Mouse (Mus musculus) forebrain, embryonic 11.5 days (tissue): ENCODE measurements at regions not wholly inside any gene's neighbourhood (a gene's known extent, or its start where the extent isn't known, plus 50 kb on each side); places are given as distances from the start of the nearest gene placed in this dataset.

ENCODE experiments used
- ATAC-seq: fragments of 200-750 bp; cut with Nextera tagmentation; replicated peaks from 2 replicates; pipeline ENCODE4 v1.8.0; 2017; ENCODE audit warnings: moderate TSS enrichment; ENCODE audit not compliant: low FRiP score
- DNase-seq: peaks from one replicate; pipeline ENCODE4 v3.0.0-alpha.2; 2017; ENCODE audit warnings: low spot score
- H3K27ac ChIP-seq: fragments of 300-500 bp; sonication (generic); 2 replicates; pipeline ENCODE4 v1.5.1; 2014; ENCODE audit warnings: low read depth, low read length
- H3K27me3 ChIP-seq: fragments of 300-500 bp; sonication (generic); 2 replicates; pipeline ENCODE4 v1.6.1; 2014; ENCODE audit warnings: mild to moderate bottlenecking, low read length, mixed read lengths; ENCODE audit not compliant: control insufficient read depth, insufficient read depth
- H3K36me3 ChIP-seq: fragments of 300-500 bp; sonication (generic); 2 replicates; pipeline ENCODE4 v1.6.1; 2014; ENCODE audit warnings: mild to moderate bottlenecking, low read length, moderate library complexity, mixed read lengths; ENCODE audit not compliant: control insufficient read depth, insufficient read depth
- H3K4me1 ChIP-seq: fragments of 300-500 bp; sonication (generic); replicated peaks from 2 replicates; pipeline ENCODE4 v1.6.1; 2014; ENCODE audit warnings: low read length, mixed read lengths; ENCODE audit not compliant: control insufficient read depth, insufficient read depth
- H3K4me2 ChIP-seq: fragments of 300-500 bp; sonication (generic); 2 replicates; pipeline ENCODE4 v1.6.1; 2014; ENCODE audit warnings: low read depth, mild to moderate bottlenecking, low read length, moderate library complexity, mixed read lengths; ENCODE audit not compliant: severe bottlenecking
- H3K4me3 ChIP-seq: fragments of 300-500 bp; sonication (generic); 2 replicates; pipeline ENCODE4 v1.5.1; 2014; ENCODE audit warnings: low read depth, low read length
- H3K9ac ChIP-seq: fragments of 300-500 bp; sonication (generic); 2 replicates; pipeline ENCODE4 v1.6.1; 2014; ENCODE audit warnings: low read length
- H3K9me3 ChIP-seq: fragments of 300-500 bp; sonication (generic); 2 replicates; pipeline ENCODE4 v1.6.1; 2016; ENCODE audit warnings: low read length, mixed read lengths; ENCODE audit not compliant: control insufficient read depth
- WGBS: fragments of 180-500 bp; shearing (Covaris S2); extraction: QIAGEN DNeasy Blood & Tissue Kit; methylation state at CpG from one replicate; pipeline ENCODE4 v1.1.7; 2014; 5-methylcytosine and 5-hydroxymethylcytosine counted together

GRCm38 (mm10) chr4:98206245-98206970, 176.7 kb downstream of the Tm2d1 start:
- no peak for ATAC-seq
- Histone ChIP-seq H3K9me3 (no peaks in the 10 kb centered on the region), H3K4me3 (no peak overlapping the region), H3K4me1 (no peaks in the 10 kb centered on the region), H3K4me2 (no peak overlapping the region), H3K27ac (no peak overlapping the region), H3K27me3 (no peaks in the 10 kb centered on the region), H3K9ac (no peak overlapping the region), H3K36me3 (no peaks in the 10 kb centered on the region)
- 60% methylated on average over 6 of the region's 6 CpGs for WGBS
- no peak for DNase-seq

- Histone ChIP-seq H3K4me3 (no peak overlapping the region), H3K9me3 (no peaks in the 10 kb centered on the region), H3K9ac (no peak overlapping the region), H3K36me3 (no peaks in the 10 kb centered on the region), H3K4me2 (no peak overlapping the region), H3K4me1 (no peaks in the 10 kb centered on the region), H3K27me3 (no peaks in the 10 kb centered on the region), H3K27ac (no peak overlapping the region)
- WGBS = 88% methylated on average over 3 of the region's 3 CpGs
- ATAC-seq (no peak), DNase-seq (no peak)
Measured at GRCm38 (mm10) chr4:98203129-98203528, 180.0 kb downstream of the Tm2d1 start.

- no peak for ATAC-seq
- no peak overlapping the region for H3K27ac ChIP-seq
- no peaks in the 10 kb centered on the region for H3K36me3 ChIP-seq
- no peak overlapping the region for H3K4me2 ChIP-seq
- H3K9ac ChIP-seq = no peak overlapping the region
- H3K4me3 ChIP-seq = no peak overlapping the region
- H3K9me3 ChIP-seq = no peaks in the 10 kb centered on the region
- 88% methylated on average over 2 of the region's 2 CpGs for WGBS
- H3K4me1 ChIP-seq = no peaks in the 10 kb centered on the region
- no peak for DNase-seq
- no peaks in the 10 kb centered on the region for H3K27me3 ChIP-seq
Measured at GRCm38 (mm10) chr4:98202232-98202631, 180.9 kb downstream of the Tm2d1 start.

- 84% methylated on average over 3 of the region's 3 CpGs for WGBS
- no peak overlapping the region for H3K4me2 ChIP-seq
- no peaks in the 10 kb centered on the region for H3K27me3 ChIP-seq
- DNase-seq (no peak), ATAC-seq (no peak)
- no peak overlapping the region for H3K4me3 ChIP-seq
- no peak overlapping the region for H3K9ac ChIP-seq
- H3K4me1 ChIP-seq = no peaks in the 10 kb centered on the region
- no peak overlapping the region for H3K27ac ChIP-seq
- H3K36me3 ChIP-seq = no peaks in the 10 kb centered on the region
- H3K9me3 ChIP-seq = no peaks in the 10 kb centered on the region
Measured at GRCm38 (mm10) chr4:98201102-98201501, 182.0 kb downstream of the Tm2d1 start.

DNA sequence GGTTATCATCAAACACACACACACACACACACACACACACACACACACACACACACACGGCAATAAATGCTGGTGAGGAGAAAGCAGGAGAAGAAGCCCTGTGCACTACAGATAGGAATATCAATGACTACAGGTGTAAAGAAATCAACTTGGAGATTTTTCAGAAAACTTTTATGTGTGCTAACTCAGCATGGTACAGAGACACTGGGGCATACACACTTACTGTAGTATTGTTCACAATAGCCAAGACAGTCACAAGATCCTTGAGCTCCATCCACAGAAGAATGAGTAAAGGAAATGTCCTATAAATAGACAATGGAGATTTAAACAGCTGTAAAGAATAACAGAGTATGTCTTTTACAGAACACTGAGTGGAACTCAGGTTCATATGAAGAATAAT, 182.4 kb downstream of the Tm2d1 start:
- ATAC-seq = no peak
- 93% methylated on average over 1 of the region's 1 CpGs for WGBS

DNA sequence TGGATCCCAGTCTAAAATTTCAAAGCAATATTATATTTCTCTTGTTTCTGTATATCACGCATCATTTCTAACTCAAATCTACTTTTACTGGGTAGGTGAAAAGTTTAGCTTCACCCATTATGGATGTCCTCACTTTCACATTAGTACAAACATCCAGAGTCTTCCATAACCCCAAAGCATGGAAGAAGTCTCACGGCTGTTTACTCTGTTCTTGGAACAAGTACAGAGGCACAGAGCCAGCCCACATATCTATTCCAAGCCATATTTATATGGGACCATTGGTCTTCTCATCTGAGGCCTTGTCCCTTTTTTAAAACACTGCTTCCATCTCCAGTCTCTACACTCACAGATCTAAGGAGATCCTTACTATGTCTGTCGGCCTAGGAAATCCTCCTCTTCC, 192.8 kb downstream of the Tm2d1 start:
- 91% methylated on average over 3 of the region's 3 CpGs for WGBS

More for the DNA sequence above, 182.4 kb downstream of the Tm2d1 start:
- Histone ChIP-seq H3K4me1 (no peaks in the 10 kb centered on the region), H3K9me3 (no peaks in the 10 kb centered on the region), H3K27me3 (no peaks in the 10 kb centered on the region), H3K27ac (no peak overlapping the region), H3K4me3 (no peak overlapping the region), H3K9ac (no peak overlapping the region), H3K4me2 (no peak overlapping the region), H3K36me3 (no peaks in the 10 kb centered on the region)
- DNase-seq = no peak

DNA sequence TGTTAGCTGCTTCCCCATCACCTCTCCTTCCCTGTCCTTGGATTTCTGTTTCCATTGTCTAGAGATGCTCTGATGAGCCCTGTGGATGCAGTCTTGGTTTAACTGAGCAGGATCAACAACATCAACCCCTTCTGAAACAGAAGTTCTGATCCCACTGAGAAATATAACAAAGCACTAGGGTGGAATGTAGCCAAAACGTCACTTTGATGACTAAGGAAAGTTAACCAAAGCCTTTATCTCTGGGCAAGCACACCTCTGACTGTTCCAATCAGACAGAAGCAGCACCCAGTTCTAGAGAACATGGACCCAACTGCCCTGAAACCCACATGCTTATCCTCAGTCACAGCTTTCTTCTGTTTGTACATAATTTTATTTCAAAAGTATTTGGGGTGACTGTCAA, 193.2 kb downstream of the Tm2d1 start:
- Histone ChIP-seq H3K4me2 (no peak overlapping the region), H3K36me3 (no peaks in the 10 kb centered on the region), H3K27me3 (no peaks in the 10 kb centered on the region), H3K4me1 (no peaks in the 10 kb centered on the region), H3K9ac (no peak overlapping the region), H3K4me3 (no peak overlapping the region), H3K27ac (no peak overlapping the region), H3K9me3 (no peaks in the 10 kb centered on the region)
- no peak for DNase-seq
- WGBS = 64% methylated on average over 1 of the region's 1 CpGs
- ATAC-seq = no peak

More for the DNA sequence above, 192.8 kb downstream of the Tm2d1 start:
- ATAC-seq (no peak), DNase-seq (no peak)
- no peaks in the 10 kb centered on the region for H3K36me3 ChIP-seq
- H3K4me2 ChIP-seq = no peak overlapping the region
- H3K9me3 ChIP-seq = no peaks in the 10 kb centered on the region
- H3K4me3 ChIP-seq = no peak overlapping the region
- no peak overlapping the region for H3K27ac ChIP-seq
- no peaks in the 10 kb centered on the region for H3K4me1 ChIP-seq
- no peaks in the 10 kb centered on the region for H3K27me3 ChIP-seq
- H3K9ac ChIP-seq = no peak overlapping the region

GRCm38 (mm10) chr4:98188944-98189343, 194.2 kb downstream of the Tm2d1 start:
- Histone ChIP-seq H3K27me3 (no peaks in the 10 kb centered on the region), H3K9me3 (no peaks in the 10 kb centered on the region), H3K9ac (no peak overlapping the region), H3K27ac (no peak overlapping the region), H3K4me2 (no peak overlapping the region), H3K4me3 (no peak overlapping the region), H3K4me1 (no peaks in the 10 kb centered on the region), H3K36me3 (no peaks in the 10 kb centered on the region)
- no peak for ATAC-seq
- no peak for DNase-seq
- WGBS = 90% methylated on average over 7 of the region's 7 CpGs

DNA sequence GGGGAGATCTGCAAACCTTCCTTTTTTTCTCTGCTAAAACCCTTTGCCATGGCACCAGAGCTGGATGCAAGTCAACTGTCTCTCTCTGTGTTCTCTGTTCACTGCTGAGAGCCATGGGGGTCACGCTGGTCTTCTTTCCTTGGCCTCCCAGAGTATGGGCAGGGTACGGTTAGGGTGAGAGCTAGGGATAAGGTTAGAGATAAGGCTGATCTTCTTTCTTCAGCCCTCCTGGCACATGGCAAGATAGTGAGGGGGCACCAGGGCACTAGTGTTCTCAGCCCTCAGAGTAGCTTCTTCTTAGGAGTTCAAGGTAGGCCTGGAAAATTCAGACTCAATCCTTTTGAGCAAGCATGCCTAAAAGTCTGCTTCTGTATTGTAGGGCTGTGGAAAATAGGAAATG, 196.1 kb downstream of the Tm2d1 start:
- Histone ChIP-seq H3K27me3 (no peaks in the 10 kb centered on the region), H3K4me3 (no peak overlapping the region), H3K9me3 (no peaks in the 10 kb centered on the region), H3K9ac (no peak overlapping the region), H3K4me2 (no peak overlapping the region), H3K4me1 (no peaks in the 10 kb centered on the region), H3K27ac (no peak overlapping the region), H3K36me3 (no peaks in the 10 kb centered on the region)
- no peak for DNase-seq
- WGBS = 92% methylated on average over 2 of the region's 2 CpGs
- no peak for ATAC-seq
